Mouse (Mus musculus): ENCODE data around the gene Gria3. TPM values are rescaled to one million over a fixed set of nuclear protein-coding genes. Genes with fewer than 3 reads are reported as not detected.

Gria3 gene
- total RNA-seq, 2 experiments from 2014 or later = 164 to 176 TPM

DNA sequence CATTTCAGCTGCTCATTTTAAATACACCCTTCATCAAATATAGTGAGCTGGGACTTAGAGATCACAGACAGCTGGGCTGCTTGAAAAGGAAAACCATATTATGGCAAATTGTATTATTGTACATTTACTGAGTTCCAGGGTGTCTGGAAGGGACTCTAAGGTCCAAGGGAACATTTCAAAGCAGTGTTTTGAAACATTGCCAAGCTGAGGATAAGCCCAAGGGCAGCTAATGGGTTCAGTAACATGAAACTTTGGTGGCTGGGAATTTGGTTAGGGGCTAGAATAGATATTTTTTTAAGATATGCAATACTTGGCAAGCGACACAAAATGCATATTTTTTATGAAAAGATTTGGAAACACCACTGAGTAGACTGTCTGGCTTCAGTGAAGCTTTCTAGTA is 48.2 kb downstream of the Gria3 start:
- Histone ChIP-seq H3K4me3 (no peak overlapping the region), H3K27ac (no peak overlapping the region)
- TF ChIP-seq CTCF (conservative IDR thresholded peaks at IDR 0.05) = no peak
- DNase-seq (ENCODE audit: low spot score in 2 of 2) = no peak

DNA sequence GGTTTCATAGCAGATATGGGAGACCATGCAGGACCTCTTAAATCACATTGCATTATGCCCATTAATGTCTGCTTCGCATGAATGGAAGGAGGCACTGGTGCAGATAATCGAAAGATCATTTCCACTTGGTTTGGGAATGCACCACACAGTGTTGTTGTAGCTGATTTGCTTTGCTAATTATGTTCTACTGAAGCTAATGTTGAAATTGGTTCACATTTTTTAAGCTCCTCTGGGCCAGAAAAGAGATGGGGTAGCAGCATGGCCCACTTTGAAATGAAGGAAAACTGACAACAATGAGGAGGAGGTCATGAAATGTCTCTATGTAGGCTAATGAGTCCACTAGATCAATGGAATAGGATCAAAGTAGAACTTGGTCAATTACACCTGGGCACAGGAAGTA is 76.8 kb downstream of the Gria3 start:
- TF ChIP-seq CTCF (conservative IDR thresholded peaks at IDR 0.05) = no peak
- H3K4me3 ChIP-seq = no peak overlapping the region
- no peak for DNase-seq (ENCODE audit: low spot score in 2 of 2)
- no peak overlapping the region for H3K27ac ChIP-seq

DNA sequence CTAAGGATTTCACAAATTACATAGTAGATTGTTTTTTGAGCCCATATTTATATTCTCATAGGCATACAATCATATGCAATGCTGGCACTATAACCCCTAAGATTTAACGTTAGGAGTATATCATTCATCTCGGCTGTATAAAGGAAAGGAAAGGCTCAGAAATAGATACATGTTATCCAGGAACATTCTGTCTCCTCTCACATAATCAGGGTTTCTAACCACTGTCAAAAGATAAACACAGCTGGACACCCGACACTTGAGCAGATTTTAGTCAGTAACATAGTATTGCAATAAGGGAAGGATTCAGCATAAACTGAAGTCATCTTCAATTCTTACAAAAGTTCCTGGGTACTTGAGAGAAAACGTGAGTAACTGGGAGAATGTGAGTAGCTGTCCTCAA is 95.9 kb downstream of the Gria3 start:
- Histone ChIP-seq H3K4me3 (no peak overlapping the region), H3K27ac (no peak overlapping the region)
- TF ChIP-seq CTCF (conservative IDR thresholded peaks at IDR 0.05) = no peak
- no peak for DNase-seq (ENCODE audit: low spot score in 2 of 2)

DNA sequence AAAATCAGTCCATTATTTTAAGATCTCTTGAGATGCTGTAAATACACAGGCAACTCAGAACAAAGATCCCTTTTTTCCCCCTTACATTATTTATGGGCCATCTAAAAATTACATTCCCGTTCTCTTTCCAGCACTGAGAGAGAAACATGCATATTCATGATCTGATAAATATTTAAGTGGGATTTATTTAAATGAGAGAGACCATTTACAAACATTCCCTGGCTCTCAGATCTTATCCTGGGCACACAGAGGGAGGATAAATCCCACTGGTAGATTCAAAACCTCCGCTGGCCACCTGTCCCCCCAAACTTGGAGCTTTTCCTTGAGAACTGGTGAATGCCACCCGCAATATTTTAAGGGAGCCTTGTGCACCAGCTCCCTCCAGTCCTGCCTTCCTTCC is 104.7 kb downstream of the Gria3 start:
- TF ChIP-seq CTCF (conservative IDR thresholded peaks at IDR 0.05) = no peak
- DNase-seq (ENCODE audit: low spot score in 2 of 2) = no peak
- Histone ChIP-seq H3K27ac (no peak overlapping the region), H3K4me3 (no peak overlapping the region)

DNA sequence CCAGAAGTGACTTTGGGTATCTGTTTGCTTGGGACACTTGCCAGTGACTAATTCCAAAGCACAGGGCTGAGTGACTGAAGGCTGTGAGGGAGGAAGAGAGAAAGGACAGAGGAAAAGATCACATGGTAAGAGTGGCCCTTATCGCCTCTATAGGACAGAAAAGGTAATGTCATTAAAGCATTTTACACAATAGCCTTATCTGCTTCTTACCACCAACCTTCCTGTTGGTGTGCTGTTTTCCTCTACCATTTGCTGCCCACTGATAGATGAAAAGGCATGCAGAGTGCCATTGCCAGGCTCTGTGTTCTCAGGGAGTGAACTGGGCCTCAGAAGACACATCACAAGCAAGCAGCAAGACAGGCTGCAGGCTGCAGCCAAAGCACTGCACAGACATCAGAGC is 107.3 kb downstream of the Gria3 start:
- Histone ChIP-seq H3K4me3 (no peak overlapping the region), H3K27ac (0 out of 2 replicates have a peak overlapping the region, but pooled peaks have one; percentile 39)
- TF ChIP-seq CTCF (conservative IDR thresholded peaks at IDR 0.05) = no peak
- DNase-seq (ENCODE audit: low spot score in 2 of 2) = no peak

DNA sequence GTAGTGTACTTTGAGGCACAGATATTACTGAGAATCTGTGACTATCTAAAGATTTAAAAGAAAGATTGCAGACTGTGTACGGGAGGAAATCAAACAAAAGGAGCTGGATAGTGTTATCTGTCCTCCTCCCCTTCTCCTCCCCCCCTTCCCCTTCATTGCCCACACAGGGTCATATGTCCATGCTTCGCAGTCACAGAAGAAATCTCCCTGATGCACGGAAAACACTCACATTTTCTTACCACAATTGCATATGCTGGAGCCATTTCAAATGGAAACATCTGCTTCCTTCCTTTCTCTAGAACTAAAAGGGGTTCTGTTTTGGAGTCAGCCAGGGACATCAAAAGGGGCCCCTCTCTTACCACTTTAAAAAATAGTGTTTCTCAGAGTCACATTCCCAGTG is 114.3 kb downstream of the Gria3 start:
- no peak for DNase-seq (ENCODE audit: low spot score in 2 of 2)
- Histone ChIP-seq H3K27ac (no peak overlapping the region), H3K4me3 (no peak overlapping the region)
- no peak for TF ChIP-seq CTCF (conservative IDR thresholded peaks at IDR 0.05)

DNA sequence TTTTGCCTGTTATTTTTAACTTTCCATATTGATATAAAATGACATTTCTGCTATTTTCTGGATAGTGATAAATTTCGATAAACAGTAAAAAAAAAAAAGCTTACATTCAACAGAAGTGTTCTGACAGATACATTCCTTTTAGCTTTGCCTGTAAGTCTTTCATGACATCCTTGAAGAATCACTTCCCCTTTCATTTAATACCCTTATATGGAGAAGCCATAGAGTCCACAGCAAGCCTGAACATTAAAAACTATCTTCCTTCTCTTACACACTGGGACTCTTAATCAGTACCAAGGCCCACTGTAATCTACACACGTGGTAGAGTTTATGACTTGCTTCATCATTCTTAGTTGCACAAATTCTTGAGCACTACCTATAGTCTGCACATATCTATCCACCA is 131.9 kb downstream of the Gria3 start:
- no peak for DNase-seq (ENCODE audit: low spot score in 2 of 2)
- H3K27ac ChIP-seq = no peak overlapping the region
- no peak overlapping the region for H3K4me3 ChIP-seq
- TF ChIP-seq CTCF (conservative IDR thresholded peaks at IDR 0.05) = no peak

DNA sequence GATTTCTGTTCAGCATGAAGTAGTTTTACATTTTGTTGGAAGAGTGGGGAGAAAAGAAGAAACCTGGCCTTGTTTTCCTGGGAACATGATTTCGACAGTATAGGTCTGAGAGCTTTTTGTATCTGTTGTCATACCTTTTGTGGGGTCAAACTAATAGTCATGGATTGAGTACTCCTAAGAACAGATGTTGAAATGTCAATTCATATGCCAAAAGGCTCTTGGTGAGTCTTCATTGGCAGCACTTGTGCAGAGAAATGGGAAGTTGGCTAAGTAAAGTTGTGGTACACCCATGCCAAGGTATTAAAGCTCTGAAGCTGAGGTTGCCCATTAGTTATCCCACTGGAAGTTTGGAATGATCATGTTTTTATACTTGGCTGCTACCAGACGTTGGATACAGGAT is 135.2 kb downstream of the Gria3 start:
- TF ChIP-seq CTCF (conservative IDR thresholded peaks at IDR 0.05) = no peak
- no peak for DNase-seq (ENCODE audit: low spot score in 2 of 2)
- H3K4me3 ChIP-seq = no peak overlapping the region
- H3K27ac ChIP-seq = no peak overlapping the region

DNA sequence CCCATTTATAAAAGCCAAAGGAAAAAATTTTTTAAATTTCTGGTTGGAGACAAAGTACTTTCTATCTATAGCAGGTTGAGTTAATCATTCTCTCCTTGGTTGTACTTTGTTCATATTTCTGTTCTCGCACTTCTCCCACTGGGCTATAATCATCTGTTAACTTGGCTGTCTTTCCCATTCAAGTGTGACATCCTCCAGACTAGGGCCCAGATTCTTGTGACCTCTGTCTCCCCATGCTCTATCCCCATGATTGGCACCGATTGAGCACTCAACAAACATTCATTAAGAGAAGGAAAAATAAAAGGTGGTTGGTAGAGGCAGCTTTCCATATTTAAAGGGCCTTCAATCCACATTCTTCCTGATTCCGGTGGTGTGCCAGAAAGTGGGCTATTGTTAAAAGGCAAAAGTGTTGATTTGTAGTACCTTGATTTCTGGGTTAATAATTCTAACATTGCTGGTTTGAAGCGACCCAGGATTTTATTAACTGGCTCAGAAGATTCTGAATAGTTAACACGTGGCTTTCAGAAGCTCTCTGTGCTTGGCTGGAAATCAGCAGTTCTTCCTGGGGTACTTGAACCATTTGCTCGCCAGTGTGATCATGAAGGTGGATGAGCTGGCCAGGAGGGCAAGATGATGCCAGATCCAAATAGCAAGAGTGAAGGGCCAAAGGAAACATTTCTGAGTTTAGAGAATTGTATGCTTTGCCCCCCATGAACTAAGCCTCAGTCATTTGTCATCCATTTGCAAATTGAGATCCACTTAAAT is 161.8 kb downstream of the Gria3 start:
- TF ChIP-seq CTCF (conservative IDR thresholded peaks at IDR 0.05) = no peak
- DNase-seq (ENCODE audit: low spot score in 2 of 2) = no peak
- no peak overlapping the region for H3K4me3 ChIP-seq
- peak overlapping the region; percentile 18; the same call in 1 of the 2 replicates for H3K27ac ChIP-seq

DNA sequence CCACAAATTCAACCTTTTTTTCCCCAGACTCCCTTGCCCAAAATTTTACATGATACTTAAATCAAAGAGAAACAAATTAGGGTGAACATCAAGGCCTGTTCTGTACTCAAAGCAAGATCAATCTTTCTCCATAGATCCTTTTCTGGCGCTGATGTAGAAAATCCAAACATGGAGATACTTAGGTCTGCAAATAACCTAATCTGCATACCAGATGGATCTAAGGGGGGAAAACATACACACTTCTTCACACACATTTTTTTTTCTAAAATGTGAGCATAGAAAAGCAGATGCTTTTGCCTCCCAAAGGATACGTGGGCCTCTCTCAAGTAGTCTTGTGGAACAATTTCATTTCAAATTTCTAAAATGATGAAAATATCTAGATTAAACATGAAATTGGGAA is 164.2 kb downstream of the Gria3 start:
- Histone ChIP-seq H3K4me3 (no peak overlapping the region), H3K27ac (no peak overlapping the region)
- TF ChIP-seq CTCF (conservative IDR thresholded peaks at IDR 0.05) = no peak
- no peak for DNase-seq (ENCODE audit: low spot score in 2 of 2)

DNA sequence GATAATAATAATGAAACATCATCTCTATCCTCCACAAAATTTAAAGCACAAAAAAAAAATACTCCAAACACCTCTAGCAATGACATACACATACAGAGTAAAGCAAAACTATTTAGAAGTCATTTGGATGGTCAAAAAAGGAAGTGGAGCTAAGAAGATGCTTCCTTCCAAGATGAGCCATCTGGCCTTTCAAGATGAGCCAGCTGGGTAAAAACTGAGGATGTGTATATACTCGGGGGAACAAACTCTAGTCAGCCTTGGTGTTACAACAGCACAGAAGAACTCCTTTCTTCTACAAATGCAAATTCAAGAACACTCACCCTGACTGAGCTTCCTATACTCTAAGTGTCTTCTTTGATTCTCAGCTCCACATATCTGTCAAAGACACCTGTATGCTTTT is 172.4 kb downstream of the Gria3 start:
- no peak for DNase-seq (ENCODE audit: low spot score in 2 of 2)
- no peak overlapping the region for H3K4me3 ChIP-seq
- no peak overlapping the region for H3K27ac ChIP-seq
- no peak for TF ChIP-seq CTCF (conservative IDR thresholded peaks at IDR 0.05)

DNA sequence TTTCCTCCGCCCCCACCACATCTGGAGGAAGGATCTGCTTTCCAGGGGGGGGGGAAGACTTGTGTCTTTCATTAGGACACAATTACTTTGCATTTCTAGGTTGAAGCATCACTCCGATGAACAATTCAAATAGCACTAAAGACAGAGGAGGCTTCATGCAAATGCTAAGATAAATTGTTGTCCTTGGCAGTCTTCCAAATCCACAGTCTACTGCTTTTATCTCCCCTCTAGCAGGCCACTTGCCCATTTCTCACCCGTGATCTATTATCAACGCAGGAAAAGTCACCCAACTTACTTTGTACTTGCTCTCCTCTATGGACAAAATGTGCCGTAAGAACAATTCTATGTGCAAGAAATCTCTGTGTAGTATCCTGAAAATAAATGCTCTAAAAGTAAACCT is 178.1 kb downstream of the Gria3 start:
- TF ChIP-seq CTCF (conservative IDR thresholded peaks at IDR 0.05) = no peak
- H3K27ac ChIP-seq = no peak overlapping the region
- no peak overlapping the region for H3K4me3 ChIP-seq
- no peak for DNase-seq (ENCODE audit: low spot score in 2 of 2)

DNA sequence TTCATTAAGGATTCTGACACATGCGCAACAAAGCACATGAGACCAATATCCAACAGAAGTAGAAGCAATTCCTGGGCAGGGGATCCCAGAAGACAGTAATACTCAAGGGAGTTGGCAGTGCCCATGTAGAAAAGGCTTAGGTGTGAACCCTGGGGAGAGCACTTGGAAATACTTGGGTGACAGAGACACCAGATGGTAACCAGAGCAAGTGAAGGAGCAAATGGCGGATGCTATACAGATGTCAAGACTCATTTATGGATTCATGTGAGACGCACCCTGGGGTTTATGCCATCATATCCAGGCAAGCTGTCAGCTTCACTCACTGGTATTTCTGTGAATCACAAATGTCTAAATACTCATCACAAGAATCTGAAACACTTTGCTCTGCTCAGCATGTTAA is 187.0 kb downstream of the Gria3 start:
- no peak overlapping the region for H3K27ac ChIP-seq
- no peak for DNase-seq (ENCODE audit: low spot score in 2 of 2)
- no peak overlapping the region for H3K4me3 ChIP-seq
- no peak for TF ChIP-seq CTCF (conservative IDR thresholded peaks at IDR 0.05)

DNA sequence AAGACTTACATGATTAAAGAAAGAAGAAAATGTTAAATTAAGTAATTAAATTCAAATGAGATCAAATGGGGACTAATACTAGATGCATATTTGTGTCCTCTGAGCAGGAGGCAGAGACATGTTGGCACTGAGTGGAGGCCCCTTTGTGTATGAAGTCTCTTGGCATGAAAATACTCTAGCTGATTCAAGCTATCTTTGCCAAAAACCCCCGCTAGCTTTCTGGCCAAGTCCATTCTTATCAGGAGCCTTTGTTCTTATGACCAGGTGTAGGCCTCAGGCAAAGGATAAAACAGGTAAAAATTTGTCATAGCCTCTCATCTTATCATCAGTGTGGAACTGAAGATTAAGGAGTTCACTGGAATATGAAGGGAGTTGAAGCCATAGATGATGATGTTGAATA is 206.5 kb downstream of the Gria3 start:
- H3K27ac ChIP-seq = no peak overlapping the region
- H3K4me3 ChIP-seq = no peak overlapping the region
- no peak for TF ChIP-seq CTCF (conservative IDR thresholded peaks at IDR 0.05)
- no peak for DNase-seq (ENCODE audit: low spot score in 2 of 2)
